Mouse (Mus musculus) C2C12 (cell line): Measurements from ENCODE around the gene Galt. TPM values are rescaled to one million over a fixed set of nuclear protein-coding genes. Genes with fewer than 3 reads are reported as not detected.

Source experiments
- H3K27me3 ChIP-seq: one replicate; pipeline ENCODE4 v1.6.1; 2011; ENCODE audit not compliant: control insufficient read depth, insufficient read depth, insufficient read length
- H3K36me3 ChIP-seq: one replicate; pipeline ENCODE4 v1.6.1; 2011; ENCODE audit not compliant: control insufficient read depth, insufficient read depth
- H3K4me3 ChIP-seq: one replicate; pipeline ENCODE4 v1.5.1; 2011; ENCODE audit warnings: mild to moderate bottlenecking, control low read depth; ENCODE audit not compliant: poor library complexity, insufficient read depth, severe bottlenecking
- H3K79me2 ChIP-seq: one replicate; pipeline ENCODE4 v1.6.1; 2011; ENCODE audit not compliant: control insufficient read depth, insufficient read depth
- H3K79me3 ChIP-seq: one replicate; pipeline ENCODE4 v1.6.1; 2011; ENCODE audit warnings: low read depth, control low read depth
- H3ac ChIP-seq: one replicate; pipeline ENCODE3; 2011; ENCODE audit warnings: low read depth; ENCODE audit not compliant: control insufficient read depth, insufficient read length
- CEBPB ChIP-seq: IDR thresholded peaks from one replicate; pipeline ENCODE4 v1.6.1; 2011; ENCODE audit warnings: low read depth, mild to moderate bottlenecking, control low read depth, moderate library complexity
- CTCF ChIP-seq: IDR thresholded peaks from one replicate; pipeline ENCODE4 v1.5.1; 2011; ENCODE audit not compliant: control insufficient read depth, insufficient read depth, insufficient read length
- FOSL1 ChIP-seq: IDR thresholded peaks from one replicate; pipeline ENCODE4 v1.8.0; 2011; ENCODE audit warnings: mild to moderate bottlenecking, low read length; ENCODE audit not compliant: poor library complexity, insufficient read depth, severe bottlenecking
- MAX ChIP-seq: IDR thresholded peaks from one replicate; pipeline ENCODE4 v1.6.1; 2011; ENCODE audit warnings: mild to moderate bottlenecking, control low read depth
- MYOD1 ChIP-seq: IDR thresholded peaks from one replicate; pipeline ENCODE4 v1.6.1; 2011; ENCODE audit warnings: low read depth; ENCODE audit not compliant: control insufficient read depth, insufficient read length
- MYOG ChIP-seq: IDR thresholded peaks from one replicate; pipeline ENCODE4 v1.6.1; 2011; ENCODE audit not compliant: control insufficient read depth, insufficient read length; ENCODE audit errors: extremely low read depth
- USF1 ChIP-seq: IDR thresholded peaks from one replicate; pipeline ENCODE4 v1.6.1; 2011; ENCODE audit warnings: low read depth, mild to moderate bottlenecking, control low read depth, moderate library complexity
- polyA plus RNA-seq: library from polyadenylated mRNA; unstranded; fragments of >200 nt; fragmentation: generic; extraction: Trizol; gene quantifications from one replicate; pipeline ENCODE4 v1.2.1, GENCODE M21; 2012; ENCODE audit warnings: missing spikeins

The Galt gene
- polyA plus RNA-seq, 1 experiment: 3.1 TPM

DNA sequence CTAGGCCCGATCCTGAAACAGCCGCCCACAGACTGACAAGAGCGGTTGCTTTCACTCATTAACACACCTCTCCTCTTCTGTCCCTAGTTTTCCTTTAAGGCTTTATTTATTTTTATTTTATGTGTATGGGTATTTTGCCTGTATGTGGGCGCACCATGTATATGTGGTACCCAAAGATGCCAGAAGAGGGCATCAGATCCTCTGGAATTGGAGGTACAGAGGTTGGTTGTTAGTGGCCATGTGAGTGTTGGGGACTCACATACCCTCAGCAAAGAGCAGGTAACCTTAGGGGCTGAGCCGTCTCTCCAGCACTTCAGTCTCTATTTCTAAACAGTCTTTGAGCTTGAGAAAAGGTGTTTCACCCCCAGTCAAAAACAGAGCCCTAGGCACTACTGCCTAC, 39.4 kb upstream of the Galt start:
- H3K36me3 ChIP-seq: peaks cover 20% of the 10 kb centered on the region

DNA sequence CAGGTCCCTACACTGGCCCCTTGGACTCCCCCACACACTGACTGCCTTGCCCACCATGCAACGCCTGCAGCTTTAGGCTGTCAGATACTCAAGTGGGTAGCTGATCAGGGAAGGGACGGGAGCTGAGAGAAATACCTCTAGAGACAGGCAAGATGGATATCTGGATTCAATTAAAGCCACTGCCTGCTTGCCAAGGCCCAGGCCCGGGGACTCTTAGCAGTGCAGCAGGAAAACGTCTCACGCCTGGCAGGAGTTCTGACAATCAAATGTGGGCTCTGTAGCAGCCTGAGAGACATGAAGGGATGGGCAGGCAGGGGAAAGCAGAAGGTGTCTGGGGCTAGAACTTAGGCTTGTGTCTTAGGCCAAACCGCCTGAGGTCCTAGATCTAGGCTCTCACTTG, 38.2 kb upstream of the Galt start:
- Histone ChIP-seq H3ac (no peak overlapping the region), H3K79me2 (peaks cover 20% of the 10 kb centered on the region), H3K79me3 (peaks cover 14% of the 10 kb centered on the region), H3K27me3 (no peaks in the 10 kb centered on the region), H3K36me3 (peaks cover 20% of the 10 kb centered on the region), H3K4me3 (no peak overlapping the region)
- TF ChIP-seq FOSL1: no peak
- no peak for TF ChIP-seq MAX
- TF ChIP-seq MYOG: no peak
- TF ChIP-seq CTCF: no peak
- TF ChIP-seq MYOD1: no peak
- TF ChIP-seq CEBPB: no peak
- no peak for TF ChIP-seq USF1

More for the DNA sequence above, 39.4 kb upstream of the Galt start:
- Histone ChIP-seq H3K79me3 (peaks cover 14% of the 10 kb centered on the region), H3K4me3 (no peak overlapping the region), H3K79me2 (peaks cover 15% of the 10 kb centered on the region), H3K27me3 (no peaks in the 10 kb centered on the region), H3ac (no peak overlapping the region)
- TF ChIP-seq CTCF (peak; percentile 16), MAX (no peak)

DNA sequence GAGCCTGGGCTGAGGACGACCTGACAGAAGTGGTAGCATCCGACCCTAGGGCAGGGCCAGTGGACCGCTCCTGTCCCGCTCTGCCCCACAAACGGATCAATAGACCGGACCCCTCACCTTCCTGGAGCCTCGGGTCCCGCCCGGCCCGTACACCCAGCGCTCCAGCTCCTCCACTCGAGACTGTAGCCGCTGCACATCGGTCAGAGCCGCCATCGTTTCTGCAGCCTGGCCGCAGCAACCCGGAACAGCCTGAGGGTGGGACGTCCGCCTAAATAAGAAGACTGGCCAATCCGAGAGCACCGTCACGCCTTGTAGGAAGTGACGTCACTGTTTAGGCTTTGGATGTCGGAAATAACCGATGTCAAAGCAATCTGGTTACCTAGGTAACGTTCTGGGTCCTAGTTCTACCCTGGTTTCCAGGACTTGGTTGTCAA, 32.1 kb upstream of the Galt start, which contains the start of gene Dctn3:
Gene Dctn3, minus strand, starts transcription at position 253 of the 434 bp plus-strand sequence.
- H3K4me3 ChIP-seq: peak within 1 kb of the TSS; percentile 84
- H3K79me2 ChIP-seq: peaks cover 15% of the 10 kb centered on the region
- peak within 1 kb of the TSS; percentile 80 for H3ac ChIP-seq
- TF ChIP-seq USF1 (no peak), CEBPB (no peak), MAX (peak; percentile 38), MYOG (no peak), MYOD1 (no peak), CTCF (no peak)
- H3K79me3 ChIP-seq: peaks cover 1% of the 10 kb centered on the region
- H3K36me3 ChIP-seq: peaks cover 14% of the 10 kb centered on the region
- peaks cover 31% of the 10 kb centered on the region for H3K27me3 ChIP-seq

DNA sequence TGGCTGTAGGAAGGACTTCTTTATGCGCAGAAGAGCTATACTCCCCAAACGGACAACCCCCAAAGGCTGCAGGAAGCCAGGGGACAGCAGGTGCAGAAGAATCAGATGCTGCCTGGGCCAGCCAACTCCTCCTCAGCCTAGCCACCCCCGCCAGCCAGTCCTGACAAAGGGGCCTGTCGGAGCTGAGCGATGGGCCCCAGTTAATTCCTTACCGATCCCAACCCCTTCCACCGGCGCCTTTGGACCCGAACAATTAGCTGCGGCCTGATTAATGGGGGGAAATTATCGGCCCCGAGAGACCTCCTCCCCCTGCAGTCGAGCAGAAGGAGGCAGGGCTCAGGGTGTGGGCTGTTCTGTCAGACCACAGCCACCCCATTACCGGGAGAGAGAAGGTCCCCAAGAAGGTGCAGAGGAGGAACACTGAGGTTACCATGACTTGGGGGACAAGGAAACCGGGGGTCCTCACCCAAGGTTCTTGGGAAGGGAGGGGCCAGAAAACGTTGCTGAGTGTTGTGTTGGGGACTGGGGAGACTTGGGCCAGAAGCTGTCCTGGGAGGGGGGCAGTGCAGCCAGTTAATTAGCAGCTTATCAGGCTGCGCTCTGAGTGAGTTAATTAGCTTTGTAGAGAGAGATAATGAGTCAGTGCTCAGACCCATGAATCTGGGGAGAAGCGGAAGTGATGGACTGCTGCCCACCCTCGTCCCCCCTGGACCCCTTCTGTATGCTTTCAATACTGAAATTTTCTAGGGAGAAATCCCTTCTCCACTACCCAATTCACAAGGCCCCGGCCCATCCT, 28.0 kb upstream of the Galt start:
- Histone ChIP-seq H3K36me3 (no peaks in the 10 kb centered on the region), H3K4me3 (no peak overlapping the region), H3K79me2 (peaks cover 8% of the 10 kb centered on the region), H3K27me3 (peaks cover 63% of the 10 kb centered on the region), H3K79me3 (no peaks in the 10 kb centered on the region), H3ac (no peak overlapping the region)
- TF ChIP-seq MYOD1 (no peak), CEBPB (no peak), FOSL1 (no peak), MYOG (no peak), USF1 (no peak), MAX (no peak)

DNA sequence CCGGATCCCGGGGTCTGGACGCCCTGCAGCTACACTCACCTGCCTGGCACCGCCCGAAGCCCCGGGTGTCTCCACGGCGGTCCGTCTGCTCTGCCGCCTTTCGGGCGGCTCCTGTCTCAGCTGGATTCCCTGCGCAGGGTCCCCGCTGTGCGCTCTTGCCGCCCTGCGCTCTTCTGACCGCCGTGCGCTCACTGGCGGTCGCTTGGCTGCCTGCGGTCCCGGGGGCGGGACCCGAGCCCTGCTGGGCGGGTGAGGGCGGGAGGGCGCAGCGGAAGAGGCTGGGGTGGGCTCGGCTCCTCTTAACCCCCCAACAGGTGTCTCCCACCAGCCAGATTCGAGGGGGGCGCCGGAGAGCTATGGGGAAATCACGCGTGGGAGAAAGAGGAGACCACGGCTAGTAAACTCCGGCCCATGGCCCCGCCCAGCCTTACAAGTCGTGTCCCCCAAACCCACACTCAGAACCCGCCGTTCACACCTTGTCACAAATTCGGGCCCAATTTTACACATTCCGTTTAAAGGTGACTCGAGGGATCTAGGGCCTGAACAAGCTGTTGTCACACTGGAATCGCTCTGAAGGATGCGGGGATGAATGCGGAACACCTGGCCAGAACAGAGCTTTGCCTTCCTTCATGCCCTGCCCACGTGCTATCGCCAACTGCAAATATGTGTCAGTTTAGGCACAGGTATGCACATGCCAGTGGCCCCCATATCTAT, 23.8 kb upstream of the Galt start, which contains the start of gene Arid3c:
Gene Arid3c, minus strand, starts transcription at position 91 of the 714 bp plus-strand sequence.
- Histone ChIP-seq H3ac (peak within 1 kb of the TSS; percentile 54), H3K4me3 (no peak within 1 kb of the TSS), H3K27me3 (peaks cover 58% of the 10 kb centered on the region), H3K36me3 (no peaks in the 10 kb centered on the region), H3K79me2 (no peaks in the 10 kb centered on the region), H3K79me3 (no peaks in the 10 kb centered on the region)
- TF ChIP-seq CEBPB: no peak
- no peak for TF ChIP-seq CTCF
- no peak for TF ChIP-seq MYOD1
- no peak for TF ChIP-seq MAX
- TF ChIP-seq USF1: no peak
- TF ChIP-seq FOSL1: no peak
- no peak for TF ChIP-seq MYOG
